Mouse (Mus musculus): ENCODE results near the gene Aim2. TPM values are rescaled to one million over a fixed set of nuclear protein-coding genes. Genes with fewer than 3 reads are reported as not detected.
A peak's percentile ranks its signal among the peaks of the same experiment; 100 is the strongest.

Aim2 gene
- polyA plus RNA-seq, 1 experiment from 2014 or later, result 3.9 TPM

DNA sequence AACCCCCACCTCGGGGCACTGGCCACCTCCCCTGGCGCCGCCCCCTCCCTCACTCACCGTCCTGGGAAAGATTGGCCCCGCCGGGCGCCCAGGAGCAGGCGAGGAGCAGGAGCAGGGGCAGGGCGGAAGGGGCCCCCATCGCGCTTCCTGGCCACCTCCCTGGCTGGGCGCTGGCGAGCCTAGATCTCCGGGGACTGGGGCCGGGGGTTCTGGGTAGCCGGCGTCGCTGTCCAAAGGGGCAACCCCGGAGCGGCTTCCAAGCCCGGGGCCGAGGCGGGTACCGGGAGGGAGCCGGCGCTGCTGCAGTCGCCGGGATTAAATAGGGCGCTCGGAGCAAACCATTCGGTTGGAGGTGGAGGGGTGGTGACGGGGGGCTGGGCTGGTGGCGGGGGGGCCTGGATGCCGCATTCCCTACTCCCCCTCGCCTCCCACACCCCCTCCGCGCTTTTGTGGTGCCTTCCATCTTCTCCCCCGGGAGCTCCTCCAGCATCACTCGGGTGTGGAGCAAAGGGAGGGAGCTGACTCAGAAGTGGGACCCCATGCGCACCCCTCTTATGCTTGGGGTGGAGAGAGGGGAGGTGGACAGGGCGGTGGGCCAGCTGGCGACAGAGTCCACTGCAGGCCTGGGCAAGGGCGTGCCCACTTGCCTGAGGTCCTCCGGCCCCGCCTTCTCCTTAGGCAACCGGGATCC, 16.8 kb downstream of the Aim2 start, which contains the start of gene Cadm3:
Cadm3 (minus strand) TSS at position 340 of the 691 bp plus-strand sequence.
- Histone ChIP-seq H3K4me1 (replicated peaks; ENCODE audit: control insufficient read depth, insufficient read depth, low read length) (0 out of 2 replicates have a peak, but pooled peaks cover 6% of the 10 kb centered on the region), H3K9me3 (ENCODE audit: control insufficient read depth, low read length) (no peaks in the 10 kb centered on the region), H3K4me2 (ENCODE audit: low read length) (peak within 1 kb of the TSS; percentile 89), H3K27me3 (replicated peaks; ENCODE audit: control insufficient read depth, insufficient read depth, low read length) (peaks cover 38% of the 10 kb centered on the region), H3K36me3 (ENCODE audit: control insufficient read depth, insufficient read depth, low read length) (no peaks in the 10 kb centered on the region), H3K9ac (ENCODE audit: low read length) (peak within 1 kb of the TSS; percentile 46), H3K4me3 (ENCODE audit: low read depth, low read length) (peak within 1 kb of the TSS; percentile 58), H3K27ac (ENCODE audit: low read depth) (no peak within 1 kb of the TSS)
- peak; percentile 70; the same call in 1 of the 2 replicates for ATAC-seq (replicated peaks; ENCODE audit: low FRiP score, low TSS enrichment, low read depth)
- DNase-seq (ENCODE audit: low spot score), result peak; percentile 65
- 0% methylated on average over 42 of the region's 46 CpGs for WGBS

DNA sequence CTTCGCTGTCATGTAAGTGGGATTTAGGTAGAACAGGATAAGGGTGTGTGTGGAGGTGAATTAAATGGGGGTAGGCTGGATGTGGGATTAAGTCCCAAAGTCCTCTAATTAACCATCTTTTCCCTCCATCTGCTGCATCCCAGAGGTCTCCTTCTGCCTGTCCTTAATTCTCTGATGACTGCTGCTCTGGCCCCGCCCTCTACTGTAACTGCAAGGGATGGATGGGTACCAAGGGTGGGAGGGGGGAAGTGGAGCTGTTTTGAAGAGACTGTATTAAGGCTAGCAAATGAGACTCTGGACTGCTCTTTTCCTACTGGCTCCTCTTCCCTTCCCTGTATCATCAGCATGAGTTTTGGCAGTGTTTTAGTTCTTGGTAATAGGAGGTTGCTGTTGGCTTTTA, 18.9 kb downstream of the Aim2 start:
- no peaks in the 10 kb centered on the region for H3K36me3 ChIP-seq (ENCODE audit: control insufficient read depth, insufficient read depth, low read length)
- H3K27me3 ChIP-seq (replicated peaks; ENCODE audit: control insufficient read depth, insufficient read depth, low read length), result peaks cover 37% of the 10 kb centered on the region
- no peaks in the 10 kb centered on the region for H3K9me3 ChIP-seq (ENCODE audit: control insufficient read depth, low read length)
- H3K4me3 ChIP-seq (ENCODE audit: low read depth, low read length), result no peak overlapping the region
- no peak for ATAC-seq (replicated peaks; ENCODE audit: low FRiP score, low TSS enrichment, low read depth)
- 72% methylated on average over 2 of the region's 2 CpGs for WGBS
- H3K4me1 ChIP-seq (replicated peaks; ENCODE audit: control insufficient read depth, insufficient read depth, low read length), result 0 out of 2 replicates have a peak, but pooled peaks cover 6% of the 10 kb centered on the region
- no peak overlapping the region for H3K4me2 ChIP-seq (ENCODE audit: low read length)
- no peak overlapping the region for H3K9ac ChIP-seq (ENCODE audit: low read length)
- no peak for DNase-seq (ENCODE audit: low spot score)
- H3K27ac ChIP-seq (ENCODE audit: low read depth), result no peak overlapping the region

DNA sequence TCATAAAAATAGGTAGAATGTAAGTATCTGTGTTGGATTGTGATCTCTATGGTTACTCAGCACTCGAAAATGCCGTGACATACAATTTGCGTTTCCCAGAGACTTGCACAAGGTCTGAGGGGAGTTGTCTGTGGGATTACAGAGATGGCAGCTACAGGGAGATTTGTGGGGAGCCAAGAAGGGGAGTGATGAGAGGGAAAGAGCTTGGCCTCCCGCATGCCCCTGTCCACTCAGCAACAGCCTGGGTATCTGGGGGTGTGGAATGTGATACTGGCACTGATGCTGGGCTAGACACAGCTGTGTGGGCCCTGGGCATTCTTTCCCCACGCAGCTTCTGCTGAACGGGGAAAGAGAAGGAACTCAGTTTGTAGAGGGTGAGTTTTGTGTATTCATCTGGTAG, 19.8 kb downstream of the Aim2 start:
- no peak overlapping the region for H3K9ac ChIP-seq (ENCODE audit: low read length)
- no peak for DNase-seq (ENCODE audit: low spot score)
- H3K4me2 ChIP-seq (ENCODE audit: low read length), result no peak overlapping the region
- ATAC-seq (replicated peaks; ENCODE audit: low FRiP score, low TSS enrichment, low read depth), result no peak
- H3K36me3 ChIP-seq (ENCODE audit: control insufficient read depth, insufficient read depth, low read length), result no peaks in the 10 kb centered on the region
- 0 out of 2 replicates have a peak, but pooled peaks cover 6% of the 10 kb centered on the region for H3K4me1 ChIP-seq (replicated peaks; ENCODE audit: control insufficient read depth, insufficient read depth, low read length)
- WGBS, result 69% methylated on average over 6 of the region's 6 CpGs
- peaks cover 30% of the 10 kb centered on the region for H3K27me3 ChIP-seq (replicated peaks; ENCODE audit: control insufficient read depth, insufficient read depth, low read length)
- no peaks in the 10 kb centered on the region for H3K9me3 ChIP-seq (ENCODE audit: control insufficient read depth, low read length)
- H3K27ac ChIP-seq (ENCODE audit: low read depth), result no peak overlapping the region
- no peak overlapping the region for H3K4me3 ChIP-seq (ENCODE audit: low read depth, low read length)

DNA sequence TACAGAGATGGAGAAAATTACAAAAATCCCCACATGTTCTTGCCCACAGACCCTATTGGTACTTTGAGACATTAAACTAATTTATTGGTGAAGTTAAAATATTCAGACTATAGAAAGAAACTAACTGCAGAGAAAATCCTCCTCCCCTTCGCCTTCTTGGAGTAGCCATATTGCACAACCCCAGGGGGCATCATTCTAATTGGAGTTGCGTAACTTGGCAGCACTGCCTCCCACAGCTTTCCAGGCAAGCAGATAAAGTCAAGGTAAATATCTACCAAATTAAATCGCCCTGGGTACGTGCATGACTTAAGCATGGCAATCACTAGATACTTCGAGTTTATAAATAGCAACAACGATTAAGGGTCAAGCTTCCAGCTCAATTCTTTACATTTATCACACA, 20.9 kb downstream of the Aim2 start:
- WGBS, result 82% methylated on average over 6 of the region's 6 CpGs
- Histone ChIP-seq H3K4me1 (replicated peaks; ENCODE audit: control insufficient read depth, insufficient read depth, low read length) (0 out of 2 replicates have a peak, but pooled peaks cover 1% of the 10 kb centered on the region), H3K27ac (ENCODE audit: low read depth) (no peak overlapping the region), H3K9ac (ENCODE audit: low read length) (no peak overlapping the region), H3K9me3 (ENCODE audit: control insufficient read depth, low read length) (no peaks in the 10 kb centered on the region), H3K4me2 (ENCODE audit: low read length) (no peak overlapping the region), H3K4me3 (ENCODE audit: low read depth, low read length) (no peak overlapping the region), H3K36me3 (ENCODE audit: control insufficient read depth, insufficient read depth, low read length) (no peaks in the 10 kb centered on the region), H3K27me3 (replicated peaks; ENCODE audit: control insufficient read depth, insufficient read depth, low read length) (peaks cover 20% of the 10 kb centered on the region)
- DNase-seq (ENCODE audit: low spot score) (no peak), ATAC-seq (replicated peaks; ENCODE audit: low FRiP score, low TSS enrichment, low read depth) (no peak)

DNA sequence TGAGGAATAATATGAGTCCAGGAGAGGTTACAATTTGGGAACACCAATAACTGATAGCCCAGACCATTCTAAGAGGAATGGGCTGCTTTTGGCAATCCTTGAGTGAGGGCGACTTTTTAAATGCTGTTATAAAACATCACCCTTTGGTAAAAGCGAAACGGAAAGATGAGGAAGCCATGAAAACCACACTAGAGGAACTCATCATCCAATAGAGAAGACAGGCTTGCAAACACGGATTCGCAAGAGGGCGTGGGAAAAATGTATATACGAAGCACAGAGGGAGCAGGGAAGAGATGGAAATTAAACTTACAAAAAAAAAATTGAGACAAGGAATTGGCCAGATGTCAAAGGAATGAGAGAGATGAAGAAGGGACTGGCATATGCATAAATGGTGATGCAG, 23.3 kb downstream of the Aim2 start:
- Histone ChIP-seq H3K9me3 (ENCODE audit: control insufficient read depth, low read length) (no peaks in the 10 kb centered on the region), H3K27me3 (replicated peaks; ENCODE audit: control insufficient read depth, insufficient read depth, low read length) (no peaks in the 10 kb centered on the region), H3K4me1 (replicated peaks; ENCODE audit: control insufficient read depth, insufficient read depth, low read length) (no peaks in the 10 kb centered on the region), H3K36me3 (ENCODE audit: control insufficient read depth, insufficient read depth, low read length) (no peaks in the 10 kb centered on the region), H3K4me3 (ENCODE audit: low read depth, low read length) (no peak overlapping the region), H3K9ac (ENCODE audit: low read length) (no peak overlapping the region), H3K4me2 (ENCODE audit: low read length) (no peak overlapping the region), H3K27ac (ENCODE audit: low read depth) (no peak overlapping the region)
- DNase-seq (ENCODE audit: low spot score) (no peak), ATAC-seq (replicated peaks; ENCODE audit: low FRiP score, low TSS enrichment, low read depth) (no peak)
- 76% methylated on average over 7 of the region's 7 CpGs for WGBS

DNA sequence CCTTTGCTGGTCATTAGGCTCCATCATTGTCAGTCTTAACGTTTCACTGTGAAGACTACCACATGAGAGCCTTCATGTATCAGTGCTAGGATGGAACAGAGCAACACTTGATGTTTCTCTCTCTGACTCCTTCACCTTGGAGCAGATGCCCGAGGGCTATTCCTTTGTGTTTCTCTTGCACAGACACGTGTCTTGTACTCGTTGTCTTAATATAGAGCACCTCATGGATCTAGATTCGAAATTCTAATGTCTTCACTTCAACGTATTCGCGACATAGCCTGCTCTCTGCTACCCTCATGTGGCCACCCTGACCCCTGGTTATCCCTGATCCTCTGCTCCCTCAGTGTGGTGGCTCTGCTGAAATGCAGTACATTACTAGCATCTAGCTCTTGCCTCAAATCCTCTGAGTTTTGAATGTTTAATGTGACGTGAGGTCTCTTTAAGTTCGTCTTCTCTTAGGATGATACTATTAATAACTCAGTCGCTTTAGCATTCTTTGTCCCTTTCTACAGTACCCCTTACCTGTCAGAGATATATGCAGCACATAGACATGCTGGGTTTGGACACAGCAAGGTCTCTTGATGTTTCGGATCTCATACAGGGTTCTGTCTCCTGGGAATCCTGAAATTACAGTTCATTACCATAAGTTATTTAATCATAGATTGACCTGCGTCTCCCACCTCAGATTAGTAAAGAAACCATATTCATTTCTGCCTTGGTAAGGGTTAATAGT, 26.9 kb downstream of the Aim2 start:
- DNase-seq (ENCODE audit: low spot score), result peak; percentile 67
- Histone ChIP-seq H3K9ac (ENCODE audit: low read length) (no peak overlapping the region), H3K27ac (ENCODE audit: low read depth) (no peak overlapping the region), H3K36me3 (ENCODE audit: control insufficient read depth, insufficient read depth, low read length) (no peaks in the 10 kb centered on the region), H3K4me1 (replicated peaks; ENCODE audit: control insufficient read depth, insufficient read depth, low read length) (no peaks in the 10 kb centered on the region), H3K4me3 (ENCODE audit: low read depth, low read length) (no peak overlapping the region), H3K27me3 (replicated peaks; ENCODE audit: control insufficient read depth, insufficient read depth, low read length) (no peaks in the 10 kb centered on the region), H3K9me3 (ENCODE audit: control insufficient read depth, low read length) (no peaks in the 10 kb centered on the region), H3K4me2 (ENCODE audit: low read length) (no peak overlapping the region)
- ATAC-seq (replicated peaks; ENCODE audit: low FRiP score, low TSS enrichment, low read depth), result no peak
- WGBS, result 35% methylated on average over 13 of the region's 13 CpGs

DNA sequence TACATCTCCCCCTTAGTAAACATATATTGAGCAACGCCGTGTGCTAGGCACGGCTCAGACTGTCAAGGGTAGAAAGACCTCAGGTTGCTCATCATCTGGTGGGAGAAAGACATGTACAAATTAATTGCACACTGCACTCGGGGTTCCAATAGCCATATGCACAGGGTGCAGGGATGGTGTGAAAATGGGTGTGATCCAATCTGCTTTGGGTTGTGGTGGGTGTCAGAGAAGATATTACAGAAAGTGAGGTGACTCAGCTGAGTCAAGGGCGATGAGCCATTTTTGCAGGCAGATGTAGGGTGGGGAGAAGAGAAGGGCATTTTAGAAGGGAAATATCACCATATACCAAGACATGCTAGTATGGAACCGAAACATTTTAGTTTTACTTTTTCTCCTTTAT, 30.8 kb downstream of the Aim2 start:
- H3K27ac ChIP-seq (ENCODE audit: low read depth), result no peak overlapping the region
- ATAC-seq (replicated peaks; ENCODE audit: low FRiP score, low TSS enrichment, low read depth) (no peak), DNase-seq (ENCODE audit: low spot score) (no peak)
- H3K9ac ChIP-seq (ENCODE audit: low read length), result no peak overlapping the region
- H3K36me3 ChIP-seq (ENCODE audit: control insufficient read depth, insufficient read depth, low read length), result no peaks in the 10 kb centered on the region
- H3K27me3 ChIP-seq (replicated peaks; ENCODE audit: control insufficient read depth, insufficient read depth, low read length), result no peaks in the 10 kb centered on the region
- H3K4me2 ChIP-seq (ENCODE audit: low read length), result no peak overlapping the region
- no peaks in the 10 kb centered on the region for H3K9me3 ChIP-seq (ENCODE audit: control insufficient read depth, low read length)
- 84% methylated on average over 6 of the region's 6 CpGs for WGBS
- no peaks in the 10 kb centered on the region for H3K4me1 ChIP-seq (replicated peaks; ENCODE audit: control insufficient read depth, insufficient read depth, low read length)
- no peak overlapping the region for H3K4me3 ChIP-seq (ENCODE audit: low read depth, low read length)

DNA sequence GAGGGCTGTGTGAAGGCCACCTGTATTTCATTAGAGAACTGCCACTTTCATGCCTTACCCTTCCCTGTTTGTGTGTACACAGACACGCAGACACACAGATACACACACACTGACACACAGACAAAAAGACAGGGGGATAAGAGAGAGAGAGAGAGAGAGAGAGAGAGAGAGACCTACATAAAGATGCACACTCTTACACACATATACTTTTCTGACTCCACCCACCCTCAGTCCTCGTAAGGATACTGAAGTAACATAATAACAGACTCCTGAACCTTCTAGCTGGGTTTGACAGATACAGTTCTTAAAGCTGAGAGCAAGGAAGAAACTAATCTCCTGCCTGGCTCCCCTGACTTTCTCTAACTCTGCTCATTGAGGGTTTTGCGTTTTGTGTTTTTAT, 38.8 kb downstream of the Aim2 start:
- H3K27ac ChIP-seq (ENCODE audit: low read depth), result no peak overlapping the region
- 24% methylated on average over 3 of the region's 3 CpGs for WGBS
- no peaks in the 10 kb centered on the region for H3K27me3 ChIP-seq (replicated peaks; ENCODE audit: control insufficient read depth, insufficient read depth, low read length)
- H3K9ac ChIP-seq (ENCODE audit: low read length), result no peak overlapping the region
- ATAC-seq (replicated peaks; ENCODE audit: low FRiP score, low TSS enrichment, low read depth) (no peak), DNase-seq (ENCODE audit: low spot score) (no peak)
- no peaks in the 10 kb centered on the region for H3K4me1 ChIP-seq (replicated peaks; ENCODE audit: control insufficient read depth, insufficient read depth, low read length)
- H3K9me3 ChIP-seq (ENCODE audit: control insufficient read depth, low read length), result no peaks in the 10 kb centered on the region
- no peaks in the 10 kb centered on the region for H3K36me3 ChIP-seq (ENCODE audit: control insufficient read depth, insufficient read depth, low read length)
- no peak overlapping the region for H3K4me3 ChIP-seq (ENCODE audit: low read depth, low read length)
- peak overlapping the region; percentile 41 for H3K4me2 ChIP-seq (ENCODE audit: low read length)
